Mouse (Mus musculus): ENCODE results near the gene Rtkn. TPM values are rescaled to one million over a fixed set of nuclear protein-coding genes. Genes with fewer than 3 reads are reported as not detected.

The Rtkn gene
- total RNA-seq (2015) (1.9 and 2.4 TPM in 2 replicates), total RNA-seq (2017) (2.2 and 2.4 TPM in 2 replicates)

DNA sequence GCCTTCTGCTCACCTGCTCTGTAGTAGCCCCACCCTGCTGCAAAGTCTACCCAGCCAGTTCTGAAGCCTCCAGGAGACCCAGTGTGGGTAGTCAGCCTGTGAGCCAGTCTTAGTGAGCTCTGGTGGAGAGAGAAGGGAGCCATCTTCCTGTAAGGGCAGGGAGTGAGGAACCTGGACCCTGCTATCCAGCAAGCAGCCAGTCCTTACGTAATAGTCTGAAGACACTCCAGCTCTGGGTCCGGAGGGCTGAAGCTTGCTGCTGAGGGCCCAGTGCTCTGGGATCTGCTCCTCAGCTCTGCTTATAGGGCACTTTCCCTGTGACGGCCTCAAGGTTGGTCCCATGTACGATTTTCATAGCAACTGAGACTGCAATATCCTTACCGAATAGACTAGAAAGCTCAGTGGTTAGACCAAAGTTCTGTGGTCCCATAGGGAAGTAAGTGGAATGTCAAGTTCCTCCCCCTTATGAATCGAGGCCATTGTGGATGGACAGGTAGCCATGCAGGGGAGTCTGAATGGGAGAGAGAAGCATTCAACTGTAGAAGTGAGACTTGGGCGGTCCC is at the start of gene Rtkn:
Rtkn (plus strand) TSS at position 513 of the 563 bp plus-strand sequence.
- peak; percentile 33 for ATAC-seq (replicated peaks; ENCODE audit: poor library complexity)

DNA sequence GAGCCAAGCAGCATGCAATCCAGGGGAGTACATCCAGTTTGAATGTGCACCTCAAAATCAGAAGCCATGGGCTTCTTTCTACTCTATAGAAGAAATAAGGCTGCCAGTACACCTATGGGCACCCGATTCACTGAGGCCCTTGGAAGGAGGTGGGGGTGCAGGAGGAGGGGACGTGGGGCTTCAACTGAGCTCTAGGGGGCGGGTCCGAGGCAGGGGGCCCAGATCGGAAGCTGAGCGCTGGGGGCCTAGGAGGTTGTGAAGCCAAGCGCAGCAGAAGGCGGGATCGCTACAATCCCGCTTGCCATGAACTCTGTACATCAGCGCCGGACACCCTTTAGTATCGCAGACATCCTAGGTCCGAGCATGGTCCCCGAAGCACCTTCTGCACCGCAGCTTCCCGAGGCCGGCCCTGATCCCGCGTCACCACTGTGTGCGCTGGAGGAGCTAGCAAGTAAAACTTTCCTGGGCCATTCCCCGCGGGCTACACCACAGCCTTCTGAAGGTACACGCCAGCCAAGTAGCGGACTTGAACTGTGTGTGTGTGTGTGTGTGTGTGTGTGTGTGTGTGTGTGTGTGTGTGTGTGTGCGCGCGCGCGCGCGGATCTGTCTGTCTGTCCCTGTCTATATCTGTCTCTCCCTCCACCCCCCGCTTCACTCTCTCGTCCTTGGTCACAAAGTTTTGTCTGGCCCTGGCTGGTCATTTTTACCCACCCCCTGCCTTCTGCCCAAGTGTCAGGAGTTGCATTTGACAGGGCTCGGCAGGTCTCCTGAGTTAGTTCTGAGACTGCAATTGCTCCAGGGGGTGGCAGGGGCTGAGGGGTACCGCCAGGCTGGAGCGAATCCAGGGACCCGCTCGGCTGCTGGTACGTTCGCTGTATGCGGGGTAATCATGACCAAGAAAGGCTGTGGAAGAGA is 48.9 kb upstream of the Rtkn start, which contains the start of gene Lbx2:
Lbx2 (plus strand) TSS at position 247 of the 915 bp plus-strand sequence.
- ATAC-seq (replicated peaks; ENCODE audit: poor library complexity) = peak; percentile 39

DNA sequence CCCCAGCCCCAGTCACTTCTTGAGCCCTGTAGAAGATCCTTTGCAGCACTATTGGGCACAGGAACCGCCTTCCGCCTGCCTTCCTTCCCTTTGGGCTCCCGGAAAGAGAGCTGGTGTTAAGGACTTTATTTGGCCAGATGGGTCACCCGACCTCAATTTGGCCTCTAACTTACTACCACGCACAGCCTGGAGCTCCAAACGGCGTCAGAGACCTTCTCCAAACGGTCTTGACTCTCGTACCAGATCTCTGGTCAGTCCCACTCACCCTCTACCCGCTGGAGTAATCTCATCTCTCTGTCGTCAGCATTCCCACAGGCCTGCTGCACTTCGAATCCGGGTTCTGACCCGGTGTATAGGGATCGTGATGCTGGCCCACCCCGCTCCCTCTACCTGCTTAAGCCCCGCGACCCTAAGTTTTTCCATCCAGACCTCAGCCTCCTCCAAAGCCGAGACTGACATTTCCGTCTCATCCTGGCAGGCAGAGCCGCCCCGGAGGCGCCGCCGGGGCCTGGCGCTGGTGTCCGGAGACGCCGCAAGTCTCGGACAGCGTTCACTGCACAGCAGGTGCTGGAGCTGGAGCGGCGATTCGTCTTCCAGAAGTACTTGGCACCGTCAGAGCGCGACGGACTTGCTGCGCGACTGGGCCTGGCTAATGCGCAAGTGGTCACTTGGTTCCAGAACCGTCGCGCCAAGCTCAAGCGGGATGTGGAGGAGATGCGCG is 47.9 kb upstream of the Rtkn start:
- ATAC-seq (replicated peaks; ENCODE audit: poor library complexity) = no peak

DNA sequence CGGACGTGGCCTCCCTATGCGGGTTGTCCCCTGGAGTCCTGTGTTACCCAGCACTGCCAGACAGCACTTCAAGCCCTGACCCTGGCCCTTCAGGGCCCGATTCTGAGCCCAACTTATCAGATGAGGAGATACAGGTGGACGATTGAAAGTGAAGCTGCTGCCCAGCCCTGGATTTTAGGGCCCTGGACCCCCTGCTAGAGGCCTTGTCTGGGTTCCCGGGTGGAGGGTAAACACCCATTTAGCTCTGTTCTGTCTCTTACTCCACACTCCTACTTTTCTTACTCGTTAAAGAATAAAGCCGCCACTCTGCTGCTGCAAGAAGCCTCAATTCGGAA is 47.4 kb upstream of the Rtkn start:
- no peak for ATAC-seq (replicated peaks; ENCODE audit: poor library complexity)

DNA sequence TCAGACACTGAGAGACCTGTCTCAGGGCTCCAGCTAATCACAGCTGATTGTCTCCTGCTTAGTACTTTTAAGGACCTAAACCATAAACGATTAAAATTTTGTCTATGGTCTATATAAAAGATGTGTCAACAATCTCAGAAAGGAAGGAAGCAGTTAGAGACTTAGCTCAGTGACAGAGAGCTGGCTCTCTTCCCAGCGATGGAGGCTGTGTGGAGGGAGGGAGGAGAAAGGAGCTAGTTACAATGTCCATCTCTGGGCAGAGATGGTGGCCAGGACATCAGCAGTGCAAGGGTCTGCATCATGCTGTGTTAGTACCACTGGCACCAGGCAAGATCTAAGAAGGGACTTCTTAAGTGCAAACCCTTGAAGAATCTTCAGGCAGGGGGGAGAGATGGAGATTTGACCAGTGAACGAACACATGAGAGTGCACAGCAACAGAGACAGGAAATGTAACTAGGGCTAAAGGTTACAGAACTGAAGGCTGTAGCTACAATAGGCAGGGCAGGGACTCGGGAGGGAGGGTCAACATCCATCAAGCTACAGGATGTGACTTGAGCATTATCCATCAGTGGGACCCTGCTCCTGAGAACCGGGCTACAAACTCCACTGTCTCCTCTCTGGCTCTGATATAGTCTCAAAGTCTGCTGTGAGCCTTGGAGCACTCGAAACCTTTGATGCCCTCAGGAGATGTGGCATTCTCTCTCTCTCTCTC is 42.7 kb upstream of the Rtkn start:
- ATAC-seq (replicated peaks; ENCODE audit: poor library complexity) = no peak

DNA sequence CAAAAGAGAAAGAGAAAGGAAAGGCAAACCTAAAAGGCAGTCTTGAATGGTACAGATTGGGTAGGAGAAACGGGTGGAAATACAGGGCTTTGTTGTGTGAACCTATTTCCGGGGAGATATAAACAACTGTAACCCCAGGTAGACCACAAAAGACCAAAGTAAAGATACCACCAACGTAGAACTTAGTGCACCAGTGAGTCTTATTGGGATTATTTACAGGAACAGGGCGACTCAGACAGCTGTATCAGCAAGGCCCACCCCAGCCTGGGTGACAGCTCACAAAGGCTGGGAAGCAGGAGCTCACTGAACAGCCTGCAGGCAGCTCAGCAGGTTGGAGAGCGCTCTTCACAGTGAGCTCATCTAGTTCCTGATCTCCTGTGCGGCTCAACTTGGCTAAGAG is 39.3 kb upstream of the Rtkn start:
- ATAC-seq (replicated peaks; ENCODE audit: poor library complexity) = no peak

DNA sequence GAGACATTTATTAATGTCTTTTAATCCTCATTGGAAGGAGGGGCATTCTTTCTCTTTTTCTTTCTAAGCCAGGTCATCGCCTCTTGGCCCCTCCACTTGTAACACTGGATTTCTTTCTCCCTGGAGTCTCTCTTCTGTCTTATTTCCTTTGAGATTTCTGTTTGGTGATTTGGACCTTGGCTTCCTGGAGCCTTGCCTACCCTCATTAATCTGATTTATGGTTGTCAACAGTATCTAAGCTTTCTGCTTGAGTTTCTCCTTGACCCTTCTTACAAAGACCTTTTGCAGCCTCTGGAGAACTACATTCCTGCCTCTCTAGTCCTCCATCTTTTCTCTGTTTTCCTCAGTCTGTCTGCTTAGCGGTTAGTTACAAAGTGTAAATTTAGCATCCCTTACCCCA is 36.9 kb upstream of the Rtkn start:
- ATAC-seq (replicated peaks; ENCODE audit: poor library complexity) = no peak

DNA sequence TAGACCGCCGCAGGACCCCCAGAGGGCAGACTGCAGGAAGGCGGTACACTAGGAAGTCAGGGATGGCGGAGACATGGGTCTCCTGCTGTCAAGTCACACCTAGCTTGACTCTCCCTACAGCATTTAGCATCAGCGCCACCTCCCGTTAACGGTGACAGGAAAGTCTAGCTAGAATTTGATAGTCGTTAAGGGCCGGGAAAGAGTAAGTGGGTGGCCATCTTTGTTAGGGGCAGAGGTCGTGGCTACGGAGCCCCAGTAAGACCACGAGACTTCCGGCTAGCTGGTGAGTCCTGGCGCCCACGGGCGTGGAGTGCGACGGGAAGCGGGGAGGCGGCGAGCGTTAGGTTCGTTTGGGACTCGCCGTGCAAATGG is 34.0 kb upstream of the Rtkn start, which contains the start of the genes Ccdc142 and Gm42688:
Ccdc142 (plus strand) TSS at position 286 of the 372 bp plus-strand sequence.
Gm42688 (plus strand) TSS at position 302 of the 372 bp plus-strand sequence.
- peak; percentile 87 for ATAC-seq (replicated peaks; ENCODE audit: poor library complexity)

DNA sequence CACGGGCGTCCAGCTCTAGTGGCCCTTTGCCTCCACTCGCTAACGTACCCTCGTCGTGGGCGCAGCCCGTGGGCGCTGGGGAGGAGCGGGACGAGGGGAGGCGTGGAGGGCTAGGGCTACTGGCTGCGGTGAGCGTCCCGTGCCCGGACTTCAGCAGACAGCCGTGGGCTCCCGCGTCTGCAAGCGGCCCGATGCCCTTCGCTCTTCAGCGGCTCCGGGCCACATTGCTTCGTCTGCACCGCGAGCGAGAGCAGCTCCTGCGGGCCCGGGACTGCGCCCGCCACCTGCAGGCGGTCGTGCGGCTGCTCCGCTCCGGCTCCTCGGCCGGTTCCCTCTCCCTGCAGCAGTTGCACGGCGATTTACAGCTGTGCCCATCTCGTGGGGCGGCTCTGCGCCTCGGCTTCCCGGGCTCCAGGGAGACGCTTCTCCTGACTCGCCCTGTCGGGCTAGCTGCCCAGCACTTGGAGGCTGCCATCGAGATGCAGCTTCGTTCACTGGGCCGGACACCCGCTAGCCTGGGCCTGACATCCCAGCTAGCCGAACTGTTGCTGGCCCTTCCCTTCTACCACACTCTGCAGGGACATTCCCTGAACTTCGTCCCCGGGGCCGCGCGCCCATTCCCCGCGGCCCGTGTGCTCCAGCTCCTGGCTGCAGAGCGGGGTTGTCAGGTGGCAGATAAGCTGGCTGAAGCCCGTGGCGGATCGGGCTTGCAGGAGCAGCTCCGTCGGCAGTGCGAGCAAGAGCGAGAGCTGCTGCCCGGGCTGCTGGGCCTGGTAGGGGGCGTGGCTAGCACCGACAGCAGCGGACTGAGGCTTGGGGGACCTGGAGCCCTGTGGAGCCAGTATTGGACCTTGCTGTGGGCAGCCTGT is 33.3 kb upstream of the Rtkn start:
- ATAC-seq (replicated peaks; ENCODE audit: poor library complexity) = peak; percentile 70

DNA sequence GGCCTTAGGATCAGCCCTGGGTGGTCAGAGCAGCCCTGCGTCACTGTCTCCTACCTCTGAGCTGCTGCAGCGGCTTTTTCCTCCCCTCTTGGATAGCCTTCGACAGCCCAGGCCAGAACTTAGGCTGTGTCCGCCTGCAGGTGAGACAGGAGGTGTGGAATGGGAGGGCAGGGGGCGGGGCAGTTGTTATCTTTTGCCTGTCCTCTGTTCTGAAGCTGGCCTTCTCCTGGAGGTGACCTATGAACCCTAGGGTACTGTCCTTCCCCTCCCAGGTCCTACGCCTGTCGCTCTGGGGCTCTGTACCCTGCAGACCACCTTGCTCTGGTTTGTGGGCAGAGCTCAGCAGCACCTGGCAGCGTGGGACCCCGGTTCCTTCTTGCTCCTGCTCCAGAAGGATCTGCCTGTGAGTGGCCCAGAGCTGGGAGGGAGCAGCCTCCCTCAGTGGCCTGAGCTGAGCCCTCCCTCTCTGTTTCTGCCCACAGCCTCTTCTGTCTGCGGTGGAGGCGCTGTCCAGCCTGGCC is 32.1 kb upstream of the Rtkn start:
- no peak for ATAC-seq (replicated peaks; ENCODE audit: poor library complexity)

DNA sequence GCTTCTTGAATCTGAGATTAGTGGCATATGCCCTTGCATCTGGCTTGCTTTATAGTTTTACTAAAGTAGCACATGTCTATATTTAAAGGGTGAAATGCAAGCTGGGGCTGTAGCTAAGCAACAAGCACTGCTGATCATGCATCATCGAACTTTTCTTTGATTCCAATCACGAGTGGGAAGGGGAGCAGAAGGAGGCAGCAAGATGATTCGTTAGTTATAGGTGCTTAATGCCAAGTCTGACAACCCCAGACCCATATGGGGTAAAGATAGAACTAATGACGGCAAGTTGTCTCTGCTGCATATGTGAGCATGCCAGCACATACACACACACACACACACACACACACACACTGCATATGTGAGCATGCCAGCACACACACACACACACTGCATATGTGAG is 31.1 kb upstream of the Rtkn start:
- ATAC-seq (replicated peaks; ENCODE audit: poor library complexity) = no peak

DNA sequence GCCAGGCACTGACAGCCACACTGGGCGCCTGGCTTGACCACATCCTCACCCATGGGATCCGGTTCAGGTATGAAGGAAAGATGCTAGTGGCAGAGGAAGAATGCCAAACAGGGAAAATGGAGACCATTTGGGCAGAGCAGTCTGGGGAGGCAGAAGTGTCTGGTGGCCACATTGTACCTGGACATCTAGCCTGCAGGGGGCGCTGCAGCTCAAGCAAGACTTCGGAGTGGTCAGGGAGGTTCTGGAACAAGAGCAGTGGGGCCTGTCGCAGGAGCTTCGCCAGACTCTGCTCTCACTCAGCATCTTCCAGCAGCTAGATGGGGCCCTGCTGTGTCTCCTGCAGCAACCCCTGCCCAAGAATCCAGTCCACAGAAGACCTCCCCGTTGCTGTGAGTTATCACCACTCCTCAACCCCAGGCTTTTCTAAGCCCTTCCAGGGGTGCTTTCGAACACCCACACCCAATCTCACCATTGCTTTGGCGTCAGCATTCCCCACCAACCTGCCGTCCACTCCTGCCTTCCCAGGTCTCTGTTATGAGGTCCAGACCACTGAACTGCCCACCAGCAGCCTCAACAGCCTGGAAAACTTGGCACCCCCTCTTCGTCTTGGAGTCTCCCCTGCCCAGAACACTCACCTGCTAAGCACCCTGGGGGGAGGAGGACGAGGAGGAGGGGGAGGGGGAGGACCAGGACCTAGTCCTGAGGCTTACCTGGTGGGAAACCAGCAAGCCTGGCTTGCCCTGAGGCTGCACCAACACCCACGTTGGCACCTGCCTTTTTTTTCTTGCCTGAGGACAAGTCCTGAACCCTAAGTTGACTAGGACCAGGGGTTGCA is 27.5 kb upstream of the Rtkn start:
- peak; percentile 73 for ATAC-seq (replicated peaks; ENCODE audit: poor library complexity)

DNA sequence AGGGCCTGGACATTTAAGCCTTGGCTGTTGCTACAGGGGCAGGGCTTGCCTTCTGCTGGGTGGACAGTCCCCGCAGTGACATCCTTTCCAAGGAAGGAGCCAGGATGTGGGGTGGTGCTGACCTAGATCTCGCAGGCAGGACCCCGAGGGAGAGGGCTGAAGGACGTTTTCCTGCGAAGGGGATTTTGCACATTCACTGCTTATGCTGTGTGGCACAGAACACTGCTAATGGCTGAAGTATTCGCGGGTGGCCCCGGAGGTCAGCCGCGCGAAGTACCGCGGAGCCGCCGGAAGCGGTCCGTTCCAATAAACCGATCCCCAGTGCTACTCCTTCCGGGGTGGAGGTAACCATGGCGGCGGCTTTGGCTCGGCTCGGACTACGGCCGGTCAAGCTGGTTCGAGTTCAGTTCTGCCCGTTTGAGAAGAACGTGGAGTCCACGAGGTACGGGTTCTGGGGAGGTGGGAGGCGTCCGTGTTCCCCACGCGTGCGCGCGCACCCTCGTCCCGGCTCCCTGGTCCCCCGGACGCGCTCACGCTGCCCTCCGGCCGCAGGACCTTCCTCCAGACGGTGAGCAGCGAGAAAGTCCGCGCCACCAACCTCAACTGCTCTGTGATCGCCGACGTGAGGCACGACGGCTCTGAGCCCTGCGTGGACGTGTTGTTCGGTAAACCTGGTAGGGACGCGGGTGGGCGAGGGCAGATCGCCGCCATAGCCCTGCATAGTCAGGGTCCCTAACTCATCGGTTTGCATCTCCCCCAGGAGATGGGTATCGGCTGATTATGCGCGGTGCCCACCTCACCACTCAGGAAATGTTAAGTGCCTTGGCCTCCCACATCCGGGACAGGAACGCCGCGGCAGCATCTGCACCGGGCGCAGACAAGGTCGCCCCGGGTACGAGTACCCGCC is 26.2 kb upstream of the Rtkn start, which contains the start of gene Mrpl53:
Mrpl53 (plus strand) TSS at position 279 of the 907 bp plus-strand sequence.
- peak; percentile 69 for ATAC-seq (replicated peaks; ENCODE audit: poor library complexity)

DNA sequence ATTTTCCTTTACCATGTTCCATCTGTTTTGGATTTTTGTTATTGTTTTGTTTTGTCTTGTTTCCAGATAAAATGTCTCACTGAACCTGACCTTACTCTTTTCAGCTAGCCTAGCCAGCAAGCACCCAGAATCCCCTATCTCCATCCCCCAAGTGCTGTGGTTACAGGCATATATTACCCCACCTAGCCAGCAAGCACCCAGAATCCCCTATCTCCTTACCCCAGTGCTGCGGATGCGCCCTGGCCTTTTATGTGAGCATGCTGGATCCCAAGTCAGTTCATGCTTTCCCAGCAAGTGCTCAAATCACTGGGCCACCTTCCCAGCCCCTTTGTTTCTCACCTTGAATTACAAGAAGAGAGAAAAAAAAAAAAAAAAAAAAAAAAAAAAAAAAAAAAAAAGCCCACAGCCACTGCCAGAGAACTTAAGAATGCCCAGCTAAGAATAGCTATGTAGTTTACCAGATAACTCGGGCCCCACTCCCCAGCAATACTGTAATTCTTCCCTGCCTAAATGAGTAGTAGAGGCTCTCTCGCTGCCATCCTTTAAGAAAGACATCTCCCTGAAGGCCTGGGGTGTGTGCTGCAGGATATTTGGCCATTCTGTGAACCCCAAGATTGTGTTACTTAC is 23.6 kb upstream of the Rtkn start:
- ATAC-seq (replicated peaks; ENCODE audit: poor library complexity) = no peak

DNA sequence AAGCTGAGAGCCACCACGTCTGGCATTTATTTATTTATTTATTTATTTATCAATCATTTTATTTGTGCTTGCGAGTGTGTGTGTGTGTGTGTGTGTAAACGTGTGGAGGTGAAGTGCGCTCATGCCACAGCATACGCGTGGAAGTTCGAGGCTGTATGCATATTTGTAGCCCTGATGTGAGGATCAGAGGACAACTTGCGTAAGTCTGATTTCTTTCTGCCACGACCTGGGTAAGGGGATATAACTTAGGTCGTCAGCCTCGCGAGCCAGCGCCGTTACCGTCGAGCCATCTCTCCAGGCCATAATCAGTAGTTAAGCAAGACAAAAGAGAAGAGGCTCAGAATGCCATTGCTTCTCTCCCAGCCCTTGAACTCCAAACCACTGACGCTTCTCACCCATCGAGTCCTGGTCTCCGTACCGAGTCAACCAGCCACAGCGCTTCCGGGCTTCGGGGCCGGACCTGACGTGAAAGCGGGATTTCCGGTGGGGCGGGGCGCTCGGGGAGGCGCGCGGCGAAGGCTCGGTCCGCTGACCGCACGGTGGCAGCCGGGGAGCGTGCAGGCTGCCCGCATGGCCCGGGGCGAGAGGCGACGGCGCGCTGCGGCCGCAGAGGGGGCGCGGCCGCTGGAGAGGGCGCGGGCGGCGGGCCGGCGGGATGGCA is 20.1 kb upstream of the Rtkn start, which contains the start of gene Mogs:
Mogs (plus strand) TSS at position 486 of the 661 bp plus-strand sequence.
- ATAC-seq (replicated peaks; ENCODE audit: poor library complexity) = peak; percentile 86

DNA sequence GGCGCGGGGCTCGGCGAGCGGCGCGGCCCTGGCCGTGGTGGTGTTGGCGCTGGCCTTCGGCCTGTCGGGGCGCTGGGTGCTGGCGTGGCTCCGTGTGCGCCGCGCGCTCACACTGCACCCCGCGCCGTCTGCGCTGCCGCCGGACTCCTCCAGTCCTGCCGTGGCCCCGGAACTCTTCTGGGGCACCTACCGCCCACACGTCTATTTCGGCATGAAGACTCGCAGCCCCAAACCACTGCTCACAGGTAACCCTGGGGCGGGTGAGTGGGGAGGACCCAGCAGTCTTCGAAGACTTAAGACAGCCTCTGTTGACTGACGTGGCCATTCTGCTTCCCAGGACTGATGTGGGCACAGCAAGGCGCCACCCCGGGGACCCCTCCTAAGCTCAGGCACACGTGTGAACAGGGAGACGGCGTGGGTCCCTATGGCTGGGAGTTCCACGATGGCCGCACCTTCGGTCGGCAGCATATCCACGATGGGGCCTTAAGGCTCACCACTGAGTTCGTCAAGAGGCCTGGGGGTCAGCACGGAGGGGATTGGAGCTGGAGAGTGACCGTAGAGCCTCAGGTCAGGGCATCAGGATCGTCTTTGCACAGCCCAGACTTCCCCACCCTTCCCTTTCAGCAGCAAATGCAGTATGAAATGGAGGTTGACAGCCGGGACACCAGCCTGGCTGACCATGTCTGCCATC is 19.4 kb upstream of the Rtkn start:
- ATAC-seq (replicated peaks; ENCODE audit: poor library complexity) = 0 out of 2 replicates have a peak, but pooled peaks have one; percentile 7

All from megakaryocyte progenitor cell, adult 5-6 weeks (primary cell).